Mouse (Mus musculus): ENCODE data around the gene Mrpl18.

DNA sequence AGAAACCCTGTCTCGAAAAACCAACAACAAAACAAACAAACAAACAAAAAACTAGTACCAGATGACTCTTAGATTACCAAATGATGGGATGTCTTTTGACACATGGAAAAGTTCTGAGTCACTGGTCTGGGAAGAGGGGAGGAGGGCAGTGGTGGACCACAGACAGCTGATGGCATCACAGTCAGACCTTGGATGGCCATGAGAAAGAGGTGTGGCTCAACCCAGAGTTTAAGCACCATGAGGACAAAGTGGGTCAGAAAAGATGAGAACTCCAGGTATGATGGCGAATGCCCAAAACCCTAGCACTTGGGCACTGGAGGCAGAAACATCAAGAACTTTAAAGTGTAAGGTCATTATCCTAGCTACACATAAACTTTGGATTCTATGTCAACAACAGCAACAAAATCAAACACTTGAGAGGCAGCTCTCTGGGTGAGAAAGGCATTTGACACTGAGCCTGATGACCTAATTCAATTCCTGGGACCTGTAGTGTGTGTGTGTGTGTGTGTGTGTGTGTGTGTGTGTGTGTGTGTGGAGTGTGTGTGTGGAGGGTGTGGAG is 21.3 kb upstream of the Mrpl18 start:
- TF ChIP-seq MAX (IDR thresholded peaks at IDR 0.05; ENCODE audit: low read length) (no peak), CTCF (IDR thresholded peaks at IDR 0.05 in 2 of 3, conservative IDR thresholded peaks at IDR 0.05 in 1 of 3; ENCODE audit: control insufficient read depth in 1 of 3, insufficient read depth in 1 of 3, low read depth in 2 of 3, low read length in 3 of 3, poor library complexity in 1 of 3, severe bottlenecking in 1 of 3) (no peak), CHD2 (IDR thresholded peaks at IDR 0.05; ENCODE audit: low read length) (no peak), EP300 (IDR thresholded peaks at IDR 0.05; ENCODE audit: low read depth in 1 of 2, low read length in 2 of 2) (no peak), USF1 (IDR thresholded peaks at IDR 0.05; ENCODE audit: low read depth, low read length) (no peak), GABPA (IDR thresholded peaks at IDR 0.05; ENCODE audit: low read depth, low read length) (no peak), POLR2A (IDR thresholded peaks at IDR 0.05; ENCODE audit: control insufficient read depth in 1 of 2, insufficient read depth in 1 of 2, low read depth in 1 of 2, low read length in 2 of 2, poor library complexity in 1 of 2) (no peak), ZNF384 (IDR thresholded peaks at IDR 0.05; ENCODE audit: low read depth, low read length) (no peak), TAL1 (IDR thresholded peaks at IDR 0.05; ENCODE audit: low read length) (no peak), POLR2AphosphoS5 (IDR thresholded peaks at IDR 0.05; ENCODE audit: borderline replicate concordance, low read depth, low read length) (no peak), ZMIZ1 (IDR thresholded peaks at IDR 0.05; ENCODE audit: low read depth, low read length) (no peak)

Measured in MEL (cell line).